Mouse (Mus musculus) CD4-positive, CD25-positive, alpha-beta regulatory T cell, adult 4 months (primary cell): ENCODE measurements around the gene Ptprd. TPM values are rescaled to one million over a fixed set of nuclear protein-coding genes. Genes with fewer than 3 reads are reported as not detected.

ENCODE experiments used
- ATAC-seq: one replicate; pipeline ENCODE4 v1.8.0; 2017
- polyA plus RNA-seq, 2 experiments: library from polyadenylated mRNA; unstranded; fragments of 100-300 nt; shearing (Covaris generic); gene quantifications; one replicate each; pipeline ENCODE4 v1.2.1; 2017

Gene Ptprd
- under 1 TPM in 1 of 2 experiments, not detected in 1; 0.39 TPM for polyA plus RNA-seq

- no peak for ATAC-seq
Measured at GRCm38 (mm10) chr4:78211529-78212494, at the start of gene Ptprd. Gene Ptprd (minus strand): TSS chr4:78211961.

GRCm38 (mm10) chr4:78235820-78236219 is 24.1 kb upstream of the Ptprd start:
- ATAC-seq, result no peak

DNA sequence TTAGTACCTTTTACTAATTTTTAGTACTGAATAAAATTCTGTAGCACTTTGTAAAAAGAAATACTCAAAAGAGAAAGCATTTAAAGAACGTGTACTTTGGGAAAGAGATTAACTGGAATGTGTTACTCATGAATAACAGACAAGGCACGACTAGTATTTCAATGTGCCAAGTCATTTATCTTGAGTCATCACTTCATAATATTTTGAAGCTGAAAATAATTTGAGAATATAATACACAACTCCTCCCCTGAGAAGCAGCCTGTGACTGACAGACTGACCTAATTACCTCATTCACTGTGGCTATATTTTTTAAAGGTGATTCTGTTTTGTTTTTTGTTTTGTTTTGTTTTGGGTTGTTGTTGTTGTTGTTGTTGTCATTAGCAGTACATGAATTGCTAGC is 23.6 kb upstream of the Ptprd start:
- ATAC-seq, result no peak

GRCm38 (mm10) chr4:78234681-78235080 is 22.9 kb upstream of the Ptprd start:
- ATAC-seq, result no peak

- ATAC-seq, result no peak
Measured at GRCm38 (mm10) chr4:78213949-78214348, 2.2 kb upstream of the Ptprd start.

GRCm38 (mm10) chr4:78212941-78213340 is 1.2 kb upstream of the Ptprd start:
- no peak for ATAC-seq

- ATAC-seq, result no peak
Measured at GRCm38 (mm10) chr4:78210878-78211528, 758 bp downstream of the Ptprd start.

GRCm38 (mm10) chr4:78205018-78205417 is 6.7 kb downstream of the Ptprd start:
- ATAC-seq, result no peak

- no peak for ATAC-seq
Measured at GRCm38 (mm10) chr4:78168447-78168846, 43.3 kb downstream of the Ptprd start.

GRCm38 (mm10) chr4:78160451-78160850 is 51.3 kb downstream of the Ptprd start:
- no peak for ATAC-seq

- ATAC-seq, result no peak
Measured at GRCm38 (mm10) chr4:78150561-78150960, 61.2 kb downstream of the Ptprd start.

DNA sequence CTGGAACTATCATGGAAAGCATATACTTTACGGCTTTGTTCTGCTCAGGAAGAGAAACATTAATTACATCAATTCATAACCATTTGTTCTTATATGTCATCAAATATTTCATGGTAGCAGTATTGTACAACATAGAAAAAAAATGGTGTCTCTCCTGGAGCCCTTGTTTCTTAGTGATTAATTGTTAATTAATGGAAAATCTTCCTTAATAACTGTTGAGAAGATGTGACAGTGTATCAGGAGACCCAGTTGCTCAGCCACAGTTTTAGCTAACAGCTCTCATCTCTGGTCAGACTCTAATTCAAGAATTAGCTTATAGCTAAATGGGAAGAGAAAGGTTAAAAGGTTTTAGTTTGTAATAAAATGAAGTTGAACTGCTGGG is 69.0 kb downstream of the Ptprd start:
- ATAC-seq, result no peak

GRCm38 (mm10) chr4:78142088-78142766 is 69.5 kb downstream of the Ptprd start:
- no peak for ATAC-seq

- ATAC-seq, result no peak
Measured at GRCm38 (mm10) chr4:78110898-78111297, 100.9 kb downstream of the Ptprd start.

GRCm38 (mm10) chr4:78097526-78097925 is 114.2 kb downstream of the Ptprd start:
- no peak for ATAC-seq

DNA sequence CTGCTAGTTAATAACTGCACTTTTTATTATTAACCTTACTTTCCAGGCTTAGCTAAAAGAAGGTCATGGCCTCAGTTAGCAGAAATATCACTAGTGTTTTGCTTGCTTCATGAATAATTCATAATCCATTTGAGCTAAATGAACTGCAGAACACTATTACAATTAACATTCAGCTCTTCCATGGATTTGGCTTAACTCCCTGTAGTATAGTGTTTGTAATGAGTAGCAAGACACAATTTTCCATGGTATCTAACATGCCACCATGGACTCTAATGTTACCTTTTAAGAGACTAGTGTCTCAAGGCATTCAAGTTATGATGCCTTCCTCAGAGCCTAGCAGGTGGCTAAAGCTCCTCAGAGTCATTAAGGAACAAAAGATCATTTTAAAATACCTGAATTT is 129.0 kb downstream of the Ptprd start:
- ATAC-seq, result no peak

DNA sequence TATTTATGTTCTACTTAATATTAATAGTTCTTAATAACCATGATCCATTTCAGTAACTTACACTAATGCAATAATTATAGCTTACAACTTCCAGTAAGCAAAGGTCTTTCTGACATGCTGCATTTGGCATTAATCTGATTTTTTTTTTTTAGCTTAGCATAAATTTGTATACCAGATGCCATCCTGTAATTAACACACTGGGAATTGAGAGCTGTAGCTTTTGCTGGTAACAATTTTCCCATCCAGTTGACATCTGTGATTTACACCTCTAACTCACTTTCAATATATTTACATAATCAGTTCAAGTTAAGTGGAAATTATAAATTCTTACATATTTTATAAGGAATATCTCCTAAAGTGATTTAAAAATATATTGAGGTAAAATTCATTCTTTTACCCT is 134.3 kb downstream of the Ptprd start:
- ATAC-seq, result no peak

DNA sequence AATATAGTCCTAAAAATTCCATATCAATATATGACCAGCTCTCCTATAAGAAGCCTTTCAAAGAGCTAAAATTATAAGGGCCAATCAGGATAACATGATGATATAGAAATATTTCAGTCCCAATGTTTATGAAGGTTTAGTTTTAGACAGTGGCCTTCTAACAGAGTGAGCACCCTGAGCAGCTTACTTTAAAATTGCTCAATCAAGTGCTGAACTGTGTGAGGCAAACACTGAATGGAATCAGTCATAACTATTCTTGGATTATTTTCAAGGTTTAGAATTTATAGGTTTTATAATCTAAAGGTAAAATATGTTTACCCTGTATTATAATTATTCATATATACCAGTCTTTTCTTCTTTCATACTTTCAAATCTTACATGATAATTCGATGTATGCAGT is 134.7 kb downstream of the Ptprd start:
- no peak for ATAC-seq

DNA sequence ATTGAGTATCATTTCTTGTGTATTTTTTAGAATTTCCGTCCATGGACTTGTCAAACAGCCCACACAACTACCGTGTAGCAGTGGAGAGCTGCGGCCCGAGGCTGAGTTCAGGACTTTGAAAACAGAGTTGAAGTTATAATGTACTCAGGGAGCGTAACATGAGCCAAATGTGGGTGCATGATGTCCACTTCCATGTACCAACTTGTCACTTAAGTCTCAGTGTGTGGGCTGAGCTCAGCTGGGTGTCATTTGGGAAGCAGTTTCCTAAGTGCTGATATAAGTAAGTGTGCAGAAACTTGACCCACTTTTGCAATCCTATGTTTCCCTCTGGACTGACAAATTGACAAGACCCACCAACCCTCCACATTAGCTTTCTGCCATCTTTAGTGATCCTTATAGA is 173.4 kb downstream of the Ptprd start:
- ATAC-seq, result no peak

DNA sequence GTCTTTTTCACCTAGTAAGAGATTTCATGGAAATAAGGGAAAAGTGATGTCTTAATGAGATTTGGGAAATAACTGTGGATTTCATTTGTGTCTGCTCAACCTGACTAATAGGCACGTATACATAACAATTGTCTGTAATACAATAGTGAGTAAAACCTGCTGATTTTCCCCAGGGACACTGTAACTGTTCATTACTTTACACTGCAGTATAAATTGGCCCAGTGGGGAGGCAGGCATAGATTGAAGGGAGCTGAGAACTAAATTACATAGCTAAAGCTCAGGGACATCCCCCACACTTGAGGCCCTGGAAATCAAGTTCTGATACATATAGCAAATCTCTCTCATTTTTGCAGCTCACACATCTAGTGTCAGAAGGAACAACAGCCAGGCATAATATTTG is 209.7 kb downstream of the Ptprd start:
- no peak for ATAC-seq

- no peak for ATAC-seq
Measured at GRCm38 (mm10) chr4:77992709-77993108, 219.1 kb downstream of the Ptprd start.

DNA sequence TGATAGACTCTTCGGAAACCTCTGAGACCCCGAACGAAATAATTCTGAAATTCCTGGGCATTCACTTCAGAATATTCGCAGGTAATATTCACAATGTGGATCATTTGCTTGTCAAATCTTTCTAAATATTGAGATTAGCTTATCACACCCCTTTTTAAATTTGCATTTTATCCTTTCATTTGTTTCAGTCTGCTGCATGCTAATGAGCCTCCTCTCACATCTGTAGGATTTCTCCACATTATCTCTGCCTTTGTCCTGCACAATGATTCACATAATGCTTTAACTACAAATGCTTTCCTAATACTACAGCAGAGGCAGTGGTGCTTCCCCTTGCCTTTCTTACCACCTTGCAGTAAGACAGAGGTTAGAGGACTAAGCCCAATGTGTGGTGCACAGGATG is 229.7 kb downstream of the Ptprd start:
- no peak for ATAC-seq

DNA sequence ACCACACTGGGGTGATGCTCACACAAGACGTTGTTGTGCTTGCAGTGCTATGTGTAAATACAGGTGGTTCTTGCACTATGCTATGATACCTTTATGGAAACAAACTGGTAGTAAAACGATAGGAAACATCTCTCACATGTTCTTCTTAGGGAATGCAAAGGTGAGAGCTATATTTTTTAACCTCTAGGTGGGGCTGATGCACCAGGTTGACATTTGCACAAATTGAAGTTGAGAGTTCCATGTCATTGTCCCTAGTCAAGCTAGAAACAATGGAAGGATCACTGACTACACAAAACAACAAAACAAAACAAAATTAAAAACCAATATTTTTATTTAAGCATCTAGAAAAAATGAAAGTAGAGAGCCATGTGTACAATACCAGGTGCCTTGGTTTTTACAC is 250.1 kb downstream of the Ptprd start:
- no peak for ATAC-seq
